Mouse (Mus musculus): ENCODE measurements around the gene Ubtd1.

Gene Ubtd1

DNA sequence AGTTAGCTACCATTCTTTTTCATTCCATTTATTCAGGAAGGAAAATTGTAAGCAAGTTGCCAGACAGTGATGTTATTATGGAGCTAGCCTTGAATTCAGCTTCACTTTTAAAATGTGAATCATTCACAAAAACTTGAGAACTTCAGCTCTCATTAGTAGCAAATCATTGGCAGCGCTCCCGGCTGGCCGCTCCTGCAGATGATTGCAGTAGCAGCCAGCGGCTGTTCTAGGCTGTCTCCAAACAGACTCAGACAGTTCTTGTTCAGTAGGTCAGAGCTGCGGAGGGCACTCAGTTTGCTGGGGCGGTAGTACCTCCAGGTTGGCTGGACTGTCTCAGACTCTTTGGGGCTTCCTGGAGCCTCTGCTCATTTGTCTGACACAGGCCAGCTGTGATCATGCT is 11.9 kb downstream of the Ubtd1 start:
- DNase-seq (ENCODE audit: low read depth, low spot score): peak; percentile 94

DNA sequence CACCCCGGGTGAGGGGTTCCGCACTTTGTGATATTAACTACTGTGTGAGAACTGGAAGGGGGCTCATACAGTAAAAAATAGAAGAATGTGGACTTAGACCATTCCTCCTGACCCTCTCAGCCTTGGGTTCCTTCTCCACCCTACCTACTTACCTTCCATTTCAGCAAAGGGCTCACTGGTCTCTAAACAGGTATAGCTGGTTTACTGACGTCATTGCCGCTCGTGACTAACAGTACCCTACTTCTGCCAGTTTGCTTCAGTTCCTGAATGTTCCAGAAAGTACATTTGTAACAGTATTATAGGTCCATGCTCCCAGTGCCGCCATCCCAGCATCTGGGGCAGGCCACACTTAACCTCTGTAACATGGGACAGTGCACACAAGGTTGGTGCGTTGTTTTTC is 12.5 kb downstream of the Ubtd1 start:
- DNase-seq (ENCODE audit: low read depth, low spot score): no peak

DNA sequence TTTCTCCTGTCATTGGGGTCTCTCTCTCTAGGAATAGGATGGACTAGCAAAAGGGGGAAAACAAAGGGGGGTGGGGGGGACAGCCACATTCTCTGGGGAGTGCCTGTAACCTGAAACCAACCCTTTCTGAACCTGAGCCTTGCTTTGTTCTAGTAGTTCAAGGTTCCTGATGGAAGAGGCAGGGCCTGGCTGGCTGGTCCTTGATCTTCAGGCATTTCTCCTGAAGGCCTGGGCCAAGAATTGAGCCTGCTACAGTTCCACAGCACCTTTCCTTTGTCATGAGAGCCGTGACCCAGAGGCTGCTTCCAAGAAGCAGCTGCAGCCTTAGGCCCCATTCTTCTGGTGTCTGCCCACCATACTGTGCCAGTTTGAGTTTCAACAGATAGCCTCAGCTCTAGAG is 13.9 kb downstream of the Ubtd1 start:
- DNase-seq (ENCODE audit: low read depth, low spot score): no peak

DNA sequence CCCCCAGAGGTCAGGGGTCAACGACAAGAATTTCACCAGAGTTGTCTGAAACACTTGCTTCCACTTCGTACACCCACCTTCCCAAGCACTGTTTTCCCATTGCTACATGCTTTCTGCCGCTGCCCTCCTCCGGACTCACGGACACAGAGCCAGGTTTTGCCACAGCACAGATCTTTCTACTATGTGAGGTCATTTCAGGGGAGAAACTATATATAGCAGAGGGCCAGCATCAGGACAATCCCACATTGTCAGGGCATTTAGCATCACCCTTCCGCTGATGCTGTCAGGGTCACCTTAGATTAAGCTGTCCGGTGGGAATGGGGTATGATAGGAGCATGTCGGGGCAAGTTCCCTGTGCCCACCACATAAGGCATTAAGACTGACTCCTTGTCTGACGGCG is 15.5 kb downstream of the Ubtd1 start:
- no peak for DNase-seq (ENCODE audit: low read depth, low spot score)

DNA sequence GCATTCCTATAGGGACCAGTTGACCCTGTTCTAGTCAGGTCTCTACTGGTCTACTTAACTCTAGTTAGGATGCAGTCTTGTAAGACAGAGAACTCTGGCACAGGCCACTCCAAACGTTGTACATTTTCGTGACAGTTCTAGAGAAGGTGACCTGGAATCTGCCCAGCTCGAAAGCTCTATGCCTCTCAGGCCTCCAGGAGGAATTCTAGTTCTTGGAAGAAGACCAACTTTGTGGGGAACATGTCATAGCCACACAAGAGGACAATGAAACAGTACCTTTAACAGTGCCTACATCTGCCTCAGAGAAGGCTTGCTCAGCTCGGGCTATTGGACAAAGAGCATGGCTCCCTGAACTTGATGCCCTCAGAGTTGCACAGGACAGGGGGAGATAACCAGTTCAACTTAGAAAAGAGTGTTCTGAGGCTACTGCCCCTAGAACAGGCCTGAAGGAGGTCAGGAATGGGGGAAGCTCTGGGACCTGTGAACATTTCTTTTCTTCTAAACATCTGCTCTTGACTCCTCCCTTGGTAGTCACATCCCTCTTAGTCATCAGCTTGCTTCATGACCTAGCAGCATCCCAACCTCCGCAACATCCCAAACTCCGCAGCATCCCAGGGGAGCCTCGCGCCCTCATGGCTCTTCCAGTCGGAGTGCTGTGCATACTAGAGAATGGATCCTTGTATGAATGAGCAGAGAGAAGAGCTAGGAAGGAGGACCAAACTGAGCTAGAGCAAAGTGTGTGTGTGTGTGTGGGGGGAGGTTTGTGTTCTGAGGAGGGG is 17.4 kb downstream of the Ubtd1 start:
- DNase-seq (ENCODE audit: low read depth, low spot score): peak; percentile 83

DNA sequence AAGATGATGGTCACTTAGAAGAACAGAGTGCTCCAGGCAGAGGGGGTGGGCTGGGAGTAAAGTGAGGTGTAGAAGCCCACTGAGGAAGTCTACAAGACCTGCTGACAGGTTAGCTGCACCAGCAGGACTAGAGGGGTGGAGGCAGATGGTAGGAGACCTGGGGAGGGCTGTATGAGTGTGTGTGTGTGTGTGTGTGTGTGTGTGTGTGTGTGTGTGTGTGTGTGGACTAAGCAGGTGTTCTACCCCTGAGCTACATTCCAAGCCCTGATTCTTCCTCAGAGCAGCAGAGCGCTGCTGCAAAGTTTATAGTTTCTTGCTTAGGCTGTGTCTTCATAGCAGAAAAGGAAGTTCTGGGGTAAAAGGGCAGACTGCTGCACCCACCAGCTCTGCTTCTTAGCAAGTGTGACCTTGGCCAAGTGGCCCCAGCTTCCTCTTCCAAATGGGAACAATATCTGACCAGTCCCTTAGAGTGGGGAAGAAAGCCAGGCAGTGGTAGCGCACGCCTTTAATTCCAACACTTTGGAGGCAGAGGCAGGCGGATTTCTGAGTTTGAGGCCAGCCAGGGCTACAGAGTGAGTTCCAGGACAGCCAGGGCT is 18.2 kb downstream of the Ubtd1 start:
- DNase-seq (ENCODE audit: low read depth, low spot score): no peak

DNA sequence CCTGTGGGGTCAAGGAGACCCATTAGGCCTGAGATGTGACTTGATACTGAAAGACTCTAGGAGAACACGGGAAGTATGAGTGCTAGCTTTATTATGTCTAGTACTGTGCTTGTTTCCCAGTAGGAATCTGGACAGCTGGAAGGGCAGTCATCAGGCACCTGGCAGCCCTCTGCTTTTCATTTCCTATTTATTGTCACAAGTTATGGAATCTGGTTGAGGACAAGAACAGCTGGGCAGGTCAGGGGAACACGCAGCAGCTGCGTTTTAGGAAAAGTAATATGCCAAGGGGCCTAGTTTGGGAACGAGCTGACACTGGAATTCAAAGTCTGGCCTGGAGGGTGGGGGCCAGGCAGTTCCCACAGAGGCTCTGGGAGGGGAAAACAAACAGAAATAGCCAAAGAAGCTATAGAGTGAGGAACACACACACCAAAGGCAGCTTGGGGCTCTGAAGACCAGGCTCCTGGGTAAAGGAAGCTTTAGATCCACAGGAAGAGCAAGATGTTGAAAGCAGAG is 18.9 kb downstream of the Ubtd1 start:
- DNase-seq (ENCODE audit: low read depth, low spot score): no peak

DNA sequence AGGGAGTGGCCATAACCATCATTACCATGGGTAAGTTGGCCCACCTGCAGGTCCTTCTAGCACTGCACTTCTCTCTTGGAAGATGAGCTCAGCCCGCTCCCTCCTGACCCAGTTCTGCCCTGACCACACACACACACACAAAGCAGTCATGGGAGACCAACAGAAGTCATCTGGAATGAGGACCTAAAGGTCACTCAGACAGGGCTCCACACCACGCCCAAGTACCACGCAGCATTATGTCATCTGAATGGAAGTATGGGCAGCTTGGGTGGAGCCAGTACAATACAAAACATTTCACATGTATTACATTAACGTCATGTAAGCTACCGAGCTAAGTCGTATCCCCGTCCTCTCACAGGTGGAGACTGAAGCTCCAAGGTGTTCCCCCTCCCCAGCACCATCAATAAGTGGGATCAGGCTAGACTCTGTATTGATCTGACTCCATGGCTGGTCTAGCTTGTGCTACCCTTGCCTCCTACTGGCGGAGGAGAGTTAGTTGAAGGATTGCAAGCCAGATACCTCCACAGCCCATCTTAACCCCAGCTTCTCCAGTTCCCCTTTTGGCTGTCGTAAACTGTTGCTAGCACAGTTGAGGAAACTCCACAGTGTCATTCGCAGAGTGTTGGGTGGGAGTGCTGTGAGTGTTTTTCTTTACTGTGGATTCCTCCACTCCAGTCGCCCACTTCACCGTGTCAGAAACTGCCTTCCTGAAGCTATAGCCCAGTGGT is 19.9 kb downstream of the Ubtd1 start:
- DNase-seq (ENCODE audit: low read depth, low spot score): no peak

DNA sequence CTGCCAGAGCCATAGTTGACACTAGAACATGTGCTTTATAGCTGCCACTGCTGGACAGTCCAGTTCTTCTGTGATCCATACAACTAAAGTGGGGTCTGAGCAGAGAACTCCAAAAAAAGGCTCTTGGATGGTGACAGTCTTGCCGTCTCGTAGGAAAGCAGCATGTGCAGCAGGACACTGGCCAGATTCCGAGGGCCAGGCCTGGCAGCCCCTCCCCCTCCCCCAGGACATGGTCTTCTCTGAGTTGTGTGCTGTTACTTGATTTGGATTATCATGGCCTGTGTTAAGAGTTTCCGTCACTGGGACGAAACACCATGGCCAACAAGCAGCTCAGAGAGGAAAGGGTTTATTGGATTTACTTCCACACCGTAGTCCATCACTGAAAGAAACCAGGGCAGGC is 22.7 kb downstream of the Ubtd1 start:
- no peak for DNase-seq (ENCODE audit: low read depth, low spot score)

DNA sequence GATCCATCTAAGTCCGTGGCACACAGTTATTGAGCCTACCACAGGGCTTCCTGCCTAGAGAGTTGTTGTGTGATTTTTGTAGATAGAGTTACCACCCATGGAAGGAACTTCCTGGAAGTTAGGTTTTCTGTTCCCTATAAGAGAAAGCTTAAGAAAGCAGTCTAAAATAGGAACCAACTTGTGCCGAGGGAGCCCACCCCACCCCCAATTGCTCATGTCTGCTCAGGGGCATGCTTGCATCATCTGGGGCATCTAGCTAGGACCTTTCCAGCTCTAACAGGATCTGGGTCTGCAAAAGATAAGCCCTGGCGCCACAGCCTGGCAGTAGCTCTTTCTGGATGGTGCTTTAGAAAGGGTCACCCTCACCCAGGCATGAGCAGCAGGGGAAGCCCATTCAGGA is 24.1 kb downstream of the Ubtd1 start:
- no peak for DNase-seq (ENCODE audit: low read depth, low spot score)

DNA sequence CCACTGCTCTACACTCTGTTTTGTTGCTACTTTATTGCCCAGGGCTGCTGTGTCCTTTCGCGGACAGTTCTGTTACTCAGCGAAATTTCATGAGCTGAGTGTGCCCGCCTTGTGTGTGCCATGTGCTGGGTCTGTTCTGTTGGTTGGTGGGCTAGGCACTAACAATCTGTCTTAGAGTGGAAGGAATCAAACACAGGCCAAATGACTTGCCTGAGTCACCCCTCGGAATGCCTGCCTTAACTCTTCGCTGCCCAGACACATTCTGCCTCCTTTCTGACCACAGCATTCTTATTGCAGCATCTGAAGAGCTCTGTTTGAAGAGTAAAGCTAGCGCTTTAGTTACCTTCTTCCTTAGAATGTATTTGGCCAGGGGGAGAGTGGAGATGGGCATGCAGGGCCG is 25.0 kb downstream of the Ubtd1 start:
- peak; percentile 68 for DNase-seq (ENCODE audit: low read depth, low spot score)

DNA sequence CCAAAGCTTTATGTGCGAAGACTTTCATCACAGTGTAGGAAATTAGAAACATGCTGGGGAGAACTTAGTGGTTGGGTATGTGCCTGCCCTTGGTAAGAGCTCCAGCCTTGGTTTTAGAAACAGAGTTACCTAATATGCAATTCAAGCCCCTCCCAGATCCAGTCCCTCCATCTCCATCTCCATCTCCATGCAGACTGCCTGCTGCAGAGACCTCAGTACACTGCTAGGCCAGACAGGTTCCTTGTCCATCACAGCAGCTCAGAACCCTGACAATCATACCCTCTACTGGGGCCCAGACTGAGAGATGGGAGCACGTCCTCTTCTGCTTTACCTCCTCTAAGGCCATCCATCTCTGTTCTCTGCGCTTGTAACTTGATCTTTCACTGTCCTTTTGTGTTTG is 27.0 kb downstream of the Ubtd1 start:
- peak; percentile 52 for DNase-seq (ENCODE audit: low read depth, low spot score)

DNA sequence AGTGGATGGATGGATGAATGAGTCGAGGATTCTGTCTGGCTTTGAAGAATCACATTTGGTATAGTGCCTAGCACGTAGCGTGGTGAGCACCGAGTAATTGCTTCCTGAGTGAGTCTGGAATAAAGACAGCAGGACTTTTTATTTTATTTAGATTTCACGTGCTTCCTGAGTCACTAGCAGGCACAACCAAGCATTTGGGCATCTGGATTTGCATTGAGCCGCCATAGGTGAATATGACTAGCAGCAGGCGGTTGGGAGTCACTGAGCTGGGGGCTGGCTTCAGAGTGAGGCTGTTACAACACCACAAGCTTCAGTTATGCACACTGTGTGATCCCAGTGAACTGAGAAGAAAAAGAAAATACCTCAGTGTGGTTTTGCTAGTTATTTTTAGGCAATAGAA is 27.5 kb downstream of the Ubtd1 start:
- peak; percentile 55 for DNase-seq (ENCODE audit: low read depth, low spot score)

DNA sequence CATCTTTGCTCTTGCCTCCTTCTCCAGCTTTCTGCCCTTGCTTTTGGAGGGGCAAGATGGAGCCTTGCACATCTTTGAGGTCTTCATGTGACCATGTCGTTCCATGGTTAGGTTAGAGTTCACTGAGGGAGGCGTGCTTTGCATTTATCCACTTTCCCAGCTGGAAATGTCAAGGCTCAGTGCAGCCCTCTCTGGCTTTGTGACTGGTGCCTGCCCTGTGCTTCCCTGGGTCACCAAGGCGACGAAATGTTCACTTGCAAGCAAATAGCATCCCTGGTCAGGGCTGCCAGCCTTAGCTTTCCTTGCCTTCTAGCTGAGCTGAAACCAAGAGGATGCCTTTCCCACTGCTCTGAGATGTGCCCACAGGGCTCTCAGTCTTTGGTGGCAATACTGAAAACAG is 28.9 kb downstream of the Ubtd1 start:
- no peak for DNase-seq (ENCODE audit: low read depth, low spot score)

DNA sequence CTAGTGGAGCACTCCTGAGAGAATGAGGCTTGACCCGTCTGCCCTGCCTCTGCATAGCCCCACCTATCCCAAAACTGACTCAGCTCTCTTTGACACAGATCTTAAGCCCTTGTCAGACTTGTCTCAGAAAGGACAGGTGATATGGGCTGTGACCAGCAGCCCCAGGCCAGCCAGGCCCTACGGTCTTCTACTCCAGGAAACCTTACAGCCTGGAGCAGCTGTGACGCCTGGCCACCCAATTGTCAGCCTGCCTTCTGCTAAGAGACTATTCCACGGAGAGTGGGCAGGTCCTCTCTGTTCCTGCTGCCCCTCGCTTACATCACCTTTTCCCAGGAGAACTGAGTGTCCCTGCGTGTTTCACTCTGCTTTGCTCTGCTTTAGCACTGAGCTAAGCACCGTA is 29.6 kb downstream of the Ubtd1 start:
- no peak for DNase-seq (ENCODE audit: low read depth, low spot score)

DNA sequence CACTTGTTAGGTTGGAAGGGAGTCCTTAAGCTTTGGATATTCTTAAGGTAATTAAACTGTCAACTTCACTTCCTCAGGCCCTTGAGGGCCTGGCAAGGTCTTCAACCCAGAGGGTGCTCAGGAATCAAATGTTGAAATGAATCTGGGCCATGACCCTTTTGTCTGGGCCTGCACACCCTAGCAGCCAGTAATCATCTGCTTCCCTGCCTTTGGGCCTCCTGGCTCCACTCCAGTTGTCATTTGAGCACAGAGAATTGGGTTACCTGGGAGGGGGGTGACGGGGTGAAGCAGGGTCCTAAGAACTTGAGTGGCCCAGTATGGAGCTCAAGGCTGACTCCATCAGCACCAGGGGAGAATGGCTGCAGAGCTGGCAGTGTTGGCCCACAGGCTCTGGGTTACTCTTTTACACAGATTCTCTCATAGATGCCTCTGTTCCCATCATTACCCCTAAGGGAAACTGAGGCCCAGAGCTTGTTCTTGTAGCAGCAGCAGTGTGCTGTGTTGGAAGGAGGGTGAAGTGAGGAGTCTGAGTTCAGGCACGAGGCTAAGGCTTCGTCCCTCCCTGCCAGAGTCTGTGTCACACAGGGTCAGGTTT is 32.8 kb downstream of the Ubtd1 start:
- DNase-seq (ENCODE audit: low read depth, low spot score): no peak

DNA sequence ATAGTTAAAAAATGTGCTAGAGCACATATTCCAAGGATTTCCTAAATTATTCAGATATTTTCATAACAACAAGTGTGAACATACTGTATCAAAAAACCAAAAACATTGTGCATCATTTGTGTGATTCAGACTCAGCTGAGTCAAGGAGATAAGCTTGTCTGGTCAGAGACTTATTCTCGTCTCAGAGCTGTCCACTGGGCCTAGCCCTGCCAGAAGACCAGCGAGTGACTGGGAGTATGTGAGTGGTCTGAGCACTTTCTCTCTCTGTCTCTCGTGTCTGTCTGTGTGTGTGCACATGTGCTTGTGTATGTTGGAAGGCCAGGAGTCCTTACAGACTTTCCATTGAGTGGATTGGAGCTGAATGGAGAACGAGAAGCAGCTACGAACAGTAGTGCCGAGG is 33.4 kb downstream of the Ubtd1 start:
- peak; percentile 56 for DNase-seq (ENCODE audit: low read depth, low spot score)

DNA sequence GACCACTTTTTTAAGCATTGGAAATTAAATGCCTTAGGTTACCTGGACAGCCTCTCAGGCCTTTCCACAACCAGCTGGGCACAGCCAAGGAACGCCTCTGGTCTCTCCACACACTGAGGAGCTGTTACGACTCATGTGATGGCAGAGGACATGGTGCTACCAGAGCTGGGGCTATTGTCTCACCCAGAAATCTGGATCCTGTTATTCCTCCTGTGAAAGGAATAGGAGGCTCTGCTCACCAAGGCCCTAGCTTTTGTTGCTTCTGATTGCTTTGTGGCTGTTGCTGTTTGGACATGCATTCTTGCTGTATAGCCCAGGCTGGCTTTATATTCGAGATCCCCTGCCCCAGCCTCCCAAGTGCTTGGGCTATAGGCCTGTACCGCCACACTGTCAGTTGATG is 34.7 kb downstream of the Ubtd1 start:
- DNase-seq (ENCODE audit: low read depth, low spot score): peak; percentile 77

DNA sequence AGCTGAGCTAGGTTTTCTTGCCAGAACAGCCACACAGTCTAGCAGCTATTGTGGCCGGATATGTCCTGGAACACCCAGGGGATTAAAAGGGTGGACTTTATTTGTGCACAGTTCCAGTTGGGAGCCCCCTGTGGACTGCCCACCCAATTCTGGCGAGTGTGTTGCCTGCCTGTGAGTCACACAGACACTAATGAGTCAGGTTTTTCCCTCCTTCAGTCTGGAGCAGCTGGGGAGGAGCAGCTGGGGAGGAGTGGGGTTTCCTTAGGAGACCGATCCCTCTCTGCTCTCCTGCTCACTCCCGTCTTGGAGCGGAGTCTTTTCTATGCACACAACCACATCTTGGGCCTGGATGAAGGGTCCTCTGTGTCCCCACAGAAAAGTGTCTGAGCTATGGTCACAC is 35.3 kb downstream of the Ubtd1 start:
- peak; percentile 90 for DNase-seq (ENCODE audit: low read depth, low spot score)

DNA sequence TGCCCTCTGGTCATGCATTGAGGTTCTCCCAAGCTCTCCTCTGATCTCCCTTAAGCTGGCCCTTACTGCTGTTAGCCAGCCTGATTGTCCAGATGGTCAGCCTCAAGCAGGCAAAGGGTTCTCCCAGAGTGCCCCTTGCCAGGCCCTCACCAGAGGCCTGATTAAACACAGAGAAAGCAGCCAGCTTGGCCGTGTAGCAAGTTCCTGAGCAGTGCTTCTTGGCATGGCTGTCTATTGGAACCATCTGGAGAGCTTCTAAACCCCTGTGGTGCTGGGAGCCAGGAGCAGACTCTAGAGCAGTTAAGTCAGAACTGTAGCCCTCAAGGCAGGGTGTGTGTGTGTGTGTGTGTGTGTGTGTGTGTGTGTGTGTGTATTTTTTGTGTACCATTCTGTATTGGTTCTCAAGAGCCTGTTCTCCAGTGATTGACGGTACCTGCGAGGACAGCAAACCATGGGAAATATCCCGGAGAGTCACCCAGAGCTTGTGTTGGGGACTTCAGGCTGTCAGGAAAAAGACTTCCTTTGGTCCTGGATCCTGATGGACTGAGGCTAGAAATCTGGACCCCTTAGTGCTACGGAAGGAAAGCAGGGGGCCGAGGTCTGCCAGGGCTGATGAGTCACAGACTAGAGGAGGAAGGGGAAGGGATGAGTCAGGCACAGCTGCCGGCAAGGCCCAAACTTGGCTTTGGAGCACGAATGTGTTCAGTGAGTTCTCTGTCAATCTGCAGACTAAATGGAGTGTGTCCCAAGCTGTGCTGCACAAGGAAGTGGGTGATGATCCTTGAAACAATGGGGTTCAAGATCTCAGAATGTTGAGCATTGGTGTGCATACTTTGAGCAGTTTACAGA is 36.1 kb downstream of the Ubtd1 start:
- peak; percentile 98 for DNase-seq (ENCODE audit: low read depth, low spot score)

DNA sequence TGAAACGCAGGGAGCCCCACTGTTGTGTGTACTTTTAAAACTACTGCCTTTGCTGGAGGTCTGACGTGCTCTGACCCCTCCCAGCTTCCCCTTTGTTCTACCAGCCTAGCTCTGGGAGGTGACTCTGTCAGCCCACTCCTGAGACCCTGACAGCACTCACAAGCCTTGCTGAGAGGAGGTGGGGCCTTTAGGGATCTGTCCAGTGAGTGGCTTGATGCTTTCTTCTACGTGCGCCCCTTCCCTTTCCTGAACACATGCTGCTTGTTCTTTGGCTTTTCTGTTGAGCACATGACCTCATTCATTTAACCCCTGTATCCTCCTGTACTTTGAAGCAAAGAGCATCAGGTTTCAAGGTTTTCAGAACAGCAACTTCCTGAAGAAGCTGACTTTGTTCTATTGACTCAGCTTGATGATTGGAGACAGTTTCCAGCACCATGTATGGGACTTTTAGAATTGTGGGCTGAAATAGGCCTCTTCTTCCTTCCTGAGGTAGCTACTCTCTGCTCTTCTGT is 37.5 kb downstream of the Ubtd1 start:
- DNase-seq (ENCODE audit: low read depth, low spot score): peak; percentile 54
